Mouse (Mus musculus) thymus, adult 2 months (tissue): ENCODE results near the gene Zfp879.

Experiments used
- CTCF ChIP-seq: fragments of 200-500 bp; IDR thresholded peaks from 2 replicates; pipeline ENCODE4 v1.5.1; 2012; ENCODE audit warnings: mild to moderate bottlenecking, control low read depth, low read length, moderate library complexity, borderline replicate concordance; ENCODE audit not compliant: control insufficient read depth, poor library complexity, insufficient read depth; ENCODE audit errors: extremely low read depth
- POLR2A ChIP-seq: fragments of 200-500 bp; IDR thresholded peaks from 2 replicates; pipeline ENCODE4 v1.6.1; 2012; ENCODE audit warnings: mild to moderate bottlenecking, low read length, control low read depth, moderate library complexity; ENCODE audit not compliant: control insufficient read depth, poor library complexity, insufficient read depth; ENCODE audit errors: extremely low read depth

- no peak for TF ChIP-seq CTCF
- no peak for TF ChIP-seq POLR2A
Observed at GRCm38 (mm10) chr11:50845951-50846350, 4.6 kb upstream of the Zfp879 start.
